Mouse (Mus musculus) cortical plate, adult 2 months (tissue): ENCODE measurements around the gene Rassf4.

Source experiments
- CTCF ChIP-seq: fragments of 200-500 bp; IDR thresholded peaks from 2 replicates; pipeline ENCODE4 v1.5.1; 2011; ENCODE audit warnings: mild to moderate bottlenecking, control low read depth, low read length; ENCODE audit not compliant: insufficient read depth; ENCODE audit errors: extremely low read depth
- POLR2A ChIP-seq: fragments of 200-500 bp; IDR thresholded peaks from 2 replicates; pipeline ENCODE4 v1.6.1; 2011; ENCODE audit warnings: mild to moderate bottlenecking, low read length, control low read depth; ENCODE audit not compliant: insufficient read depth; ENCODE audit errors: extremely low read depth

- no peak for TF ChIP-seq CTCF
- no peak for TF ChIP-seq POLR2A
Measured at GRCm38 (mm10) chr6:116584095-116584494, 89.7 kb downstream of the Rassf4 start, which contains the start of gene Olfr215.
